Mouse (Mus musculus) kidney, embryonic 16.5 days (tissue): ENCODE results near the gene Nrf1. TPM values are rescaled to one million over a fixed set of nuclear protein-coding genes. Genes with fewer than 3 reads are reported as not detected.

Experiments
- ATAC-seq: fragments of 200-750 bp; cut with Nextera tagmentation; 2 replicates; pipeline ENCODE4 v1.8.0; 2017; ENCODE audit warnings: moderate TSS enrichment; ENCODE audit not compliant: low FRiP score, low TSS enrichment
- H3K27ac ChIP-seq: fragments of 300-500 bp; sonication (generic); 2 replicates; pipeline ENCODE4 v1.5.1; 2014; ENCODE audit warnings: low read length
- H3K27me3 ChIP-seq: fragments of 300-500 bp; sonication (generic); 2 replicates; pipeline ENCODE4 v1.6.1; 2014; ENCODE audit warnings: low read length, control low read depth, mixed read lengths; ENCODE audit not compliant: insufficient read depth
- H3K36me3 ChIP-seq: fragments of 300-500 bp; sonication (generic); 2 replicates; pipeline ENCODE4 v1.6.1; 2014; ENCODE audit warnings: low read length, control low read depth, mixed read lengths; ENCODE audit not compliant: insufficient read depth
- H3K4me1 ChIP-seq: fragments of 300-500 bp; sonication (generic); 2 replicates; pipeline ENCODE4 v1.6.1; 2014; ENCODE audit warnings: low read length, control low read depth, mixed read lengths; ENCODE audit not compliant: insufficient read depth
- H3K4me2 ChIP-seq: fragments of 300-500 bp; sonication (generic); replicated peaks from 2 replicates; pipeline ENCODE4 v1.6.1; 2014; ENCODE audit warnings: low read depth, low read length
- H3K4me3 ChIP-seq: fragments of 300-500 bp; sonication (generic); 2 replicates; pipeline ENCODE4 v1.5.1; 2014; ENCODE audit warnings: mild to moderate bottlenecking, low read length
- H3K9ac ChIP-seq: fragments of 300-500 bp; sonication (generic); replicated peaks from 2 replicates; pipeline ENCODE4 v1.6.1; 2014; ENCODE audit warnings: low read length
- H3K9me3 ChIP-seq: fragments of 300-500 bp; sonication (generic); 2 replicates; pipeline ENCODE4 v1.6.1; 2016; ENCODE audit warnings: low read length, control low read depth
- WGBS: fragments of 180-500 bp; shearing (Covaris S2); extraction: QIAGEN DNeasy Blood & Tissue Kit; methylation state at CpG from one replicate; pipeline ENCODE4 v1.1.7; 2014; 5-methylcytosine and 5-hydroxymethylcytosine counted together
- polyA plus RNA-seq: library from polyadenylated mRNA; unstranded; fragments of >200 nt; fragmentation: Nextera tagmentation; extraction: Ambion mirVana; gene quantifications from 2 replicates; pipeline ENCODE4 v1.2.1, GENCODE M21; 2015

Nrf1 gene
- polyA plus RNA-seq, 1 experiment from 2014 or later, result 68.2 TPM

DNA sequence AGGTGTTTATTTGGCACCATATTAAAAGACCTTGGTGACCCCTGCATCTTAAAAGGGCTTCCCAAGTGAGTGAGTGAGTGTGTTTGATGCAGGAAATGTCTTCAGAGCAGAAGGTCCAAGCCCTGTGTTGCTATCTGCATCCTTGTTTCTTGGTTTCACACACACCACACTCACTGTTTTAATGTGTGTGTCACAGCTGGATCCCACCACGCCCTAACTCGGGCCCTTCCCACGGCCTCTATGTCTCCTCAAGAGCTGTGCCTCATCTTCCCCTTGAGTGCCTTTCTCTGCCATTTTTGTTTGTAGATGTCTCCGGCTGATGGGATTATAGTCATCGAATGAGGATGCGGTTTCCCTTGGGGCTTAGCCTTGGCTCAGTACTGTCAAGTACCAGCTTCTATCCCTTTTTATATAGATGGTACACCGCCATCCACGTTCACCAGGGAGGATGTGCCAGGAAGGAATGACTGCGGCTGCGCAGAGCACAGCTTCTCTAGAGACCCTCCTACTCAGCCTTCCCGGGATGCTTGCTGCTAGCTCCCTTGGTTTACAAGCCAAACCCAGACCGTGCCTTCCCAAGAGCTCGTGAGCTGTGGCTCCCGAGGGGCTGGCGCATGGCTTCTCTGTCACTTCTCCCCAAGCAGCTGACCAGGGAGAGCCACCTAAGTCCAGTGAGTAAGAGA is 106.1 kb downstream of the Nrf1 start:
- Histone ChIP-seq H3K4me3 (no peak overlapping the region), H3K4me2 (no peak overlapping the region), H3K36me3 (peaks cover 18% of the 10 kb centered on the region), H3K4me1 (no peaks in the 10 kb centered on the region), H3K9me3 (no peaks in the 10 kb centered on the region), H3K27ac (no peak overlapping the region), H3K9ac (no peak overlapping the region), H3K27me3 (no peaks in the 10 kb centered on the region)
- ATAC-seq, result no peak
- WGBS, result 92% methylated on average over 15 of the region's 15 CpGs

DNA sequence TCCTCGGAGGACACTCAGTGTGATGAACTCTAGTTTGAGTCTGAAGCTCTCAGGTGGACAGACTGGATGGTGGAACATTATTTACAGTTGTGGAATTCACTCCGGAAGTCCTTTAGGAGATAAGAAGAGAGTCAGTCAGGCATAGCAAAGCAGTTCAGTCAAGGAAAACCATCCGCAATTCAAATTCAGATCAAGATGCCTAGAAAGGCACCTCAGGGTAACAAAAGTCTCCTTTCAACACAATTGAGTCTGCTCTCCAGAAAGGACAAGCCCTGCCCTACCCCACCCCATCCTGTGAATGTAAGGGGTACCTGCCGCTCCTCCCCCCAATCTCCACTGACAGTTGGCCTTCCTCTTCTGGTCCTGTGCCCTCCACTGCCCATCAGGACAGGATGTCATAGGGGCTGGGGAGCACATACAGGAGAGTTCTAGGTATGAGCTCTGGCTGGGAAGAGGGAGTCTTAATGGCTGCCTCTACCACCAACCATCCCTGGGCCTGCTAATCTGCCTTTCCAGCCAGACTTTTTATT is 111.8 kb downstream of the Nrf1 start:
- 47% methylated on average over 4 of the region's 4 CpGs for WGBS
- Histone ChIP-seq H3K4me2 (no peak overlapping the region), H3K27ac (no peak overlapping the region), H3K9me3 (no peaks in the 10 kb centered on the region), H3K36me3 (no peaks in the 10 kb centered on the region), H3K4me1 (peaks cover 16% of the 10 kb centered on the region; the same call in 1 of the 2 replicates), H3K9ac (no peak overlapping the region), H3K27me3 (no peaks in the 10 kb centered on the region), H3K4me3 (no peak overlapping the region)
- no peak for ATAC-seq

DNA sequence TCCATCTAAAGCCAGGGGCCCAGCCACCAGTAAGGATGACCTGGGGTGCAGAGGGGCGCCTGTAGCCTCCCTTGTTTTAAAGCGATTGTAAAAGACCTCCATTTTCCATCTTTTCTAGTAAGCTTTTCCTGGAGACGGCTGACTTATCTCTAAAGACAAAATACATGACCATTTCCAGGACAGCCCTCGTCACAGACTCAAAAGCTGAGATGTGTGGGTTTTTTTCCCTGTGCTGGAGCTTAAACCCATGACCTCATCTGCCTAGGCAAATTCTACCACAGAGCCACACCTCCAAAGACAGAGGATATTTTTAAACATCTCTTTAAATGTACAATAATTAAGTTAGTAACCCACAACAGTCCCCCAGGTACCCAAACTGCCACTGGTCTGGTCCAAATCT is 112.6 kb downstream of the Nrf1 start:
- H3K4me2 ChIP-seq, result no peak overlapping the region
- H3K9ac ChIP-seq, result no peak overlapping the region
- no peak overlapping the region for H3K4me3 ChIP-seq
- peaks cover 16% of the 10 kb centered on the region; the same call in 1 of the 2 replicates for H3K4me1 ChIP-seq
- no peaks in the 10 kb centered on the region for H3K36me3 ChIP-seq
- H3K27me3 ChIP-seq, result no peaks in the 10 kb centered on the region
- 77% methylated on average over 4 of the region's 4 CpGs for WGBS
- no peaks in the 10 kb centered on the region for H3K9me3 ChIP-seq
- no peak overlapping the region for H3K27ac ChIP-seq
- ATAC-seq, result no peak

GRCm38 (mm10) chr6:30161618-30162017 is 113.8 kb downstream of the Nrf1 start:
- Histone ChIP-seq H3K27me3 (no peaks in the 10 kb centered on the region), H3K27ac (no peak overlapping the region), H3K36me3 (no peaks in the 10 kb centered on the region), H3K4me2 (no peak overlapping the region), H3K9me3 (no peaks in the 10 kb centered on the region), H3K9ac (no peak overlapping the region), H3K4me1 (peaks cover 21% of the 10 kb centered on the region), H3K4me3 (no peak overlapping the region)
- ATAC-seq, result no peak
- 71% methylated on average over 2 of the region's 2 CpGs for WGBS

DNA sequence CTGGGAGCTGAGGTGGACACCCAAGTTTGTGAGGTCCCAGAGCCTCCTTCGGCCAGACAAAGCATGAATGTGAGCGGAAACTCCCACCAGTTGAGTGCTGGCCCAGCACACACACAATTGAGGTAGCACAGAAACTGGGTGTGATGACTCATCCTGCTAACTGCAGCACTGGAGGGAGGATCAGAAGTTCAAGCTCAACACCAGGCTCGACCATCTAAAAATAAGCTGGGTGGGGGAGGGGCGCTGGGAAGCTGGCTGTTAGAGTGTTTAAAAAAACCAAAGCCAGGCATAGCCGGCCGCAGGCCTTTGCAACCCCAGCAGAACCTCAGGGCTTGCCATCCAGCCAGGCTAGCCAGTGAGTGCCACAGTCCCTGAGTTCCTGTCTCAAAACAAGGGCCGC is 114.3 kb downstream of the Nrf1 start:
- no peaks in the 10 kb centered on the region for H3K9me3 ChIP-seq
- no peaks in the 10 kb centered on the region for H3K36me3 ChIP-seq
- H3K9ac ChIP-seq, result no peak overlapping the region
- peaks cover 24% of the 10 kb centered on the region for H3K4me1 ChIP-seq
- no peak overlapping the region for H3K27ac ChIP-seq
- no peak overlapping the region for H3K4me3 ChIP-seq
- no peak overlapping the region for H3K4me2 ChIP-seq
- 48% methylated on average over 7 of the region's 7 CpGs for WGBS
- ATAC-seq, result no peak
- no peaks in the 10 kb centered on the region for H3K27me3 ChIP-seq

DNA sequence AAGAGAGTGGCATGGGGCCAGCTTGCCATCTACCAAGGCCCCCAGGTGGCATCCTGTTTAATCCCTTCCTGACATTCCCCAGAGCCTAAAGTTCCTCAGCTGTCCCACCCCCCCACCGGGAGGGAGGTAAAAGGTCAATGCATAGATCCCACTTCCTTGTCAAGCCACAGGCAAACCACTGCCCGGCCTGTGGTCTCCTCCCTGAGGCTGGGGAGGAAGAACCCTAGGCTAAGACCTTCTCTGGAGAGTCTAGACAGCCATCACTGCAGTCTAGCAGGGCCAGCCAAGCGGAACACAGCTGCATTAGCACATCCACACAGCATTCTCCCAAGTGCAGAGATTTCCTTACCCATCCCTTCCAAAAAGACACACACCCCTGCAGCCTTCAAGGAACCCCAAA is 118.6 kb downstream of the Nrf1 start:
- no peak for ATAC-seq
- H3K27ac ChIP-seq, result no peak overlapping the region
- no peak overlapping the region for H3K9ac ChIP-seq
- 43% methylated on average over 3 of the region's 3 CpGs for WGBS
- H3K9me3 ChIP-seq, result no peaks in the 10 kb centered on the region
- H3K27me3 ChIP-seq, result peaks cover 21% of the 10 kb centered on the region
- no peak overlapping the region for H3K4me2 ChIP-seq
- no peaks in the 10 kb centered on the region for H3K36me3 ChIP-seq
- H3K4me3 ChIP-seq, result no peak overlapping the region
- peaks cover 34% of the 10 kb centered on the region for H3K4me1 ChIP-seq

DNA sequence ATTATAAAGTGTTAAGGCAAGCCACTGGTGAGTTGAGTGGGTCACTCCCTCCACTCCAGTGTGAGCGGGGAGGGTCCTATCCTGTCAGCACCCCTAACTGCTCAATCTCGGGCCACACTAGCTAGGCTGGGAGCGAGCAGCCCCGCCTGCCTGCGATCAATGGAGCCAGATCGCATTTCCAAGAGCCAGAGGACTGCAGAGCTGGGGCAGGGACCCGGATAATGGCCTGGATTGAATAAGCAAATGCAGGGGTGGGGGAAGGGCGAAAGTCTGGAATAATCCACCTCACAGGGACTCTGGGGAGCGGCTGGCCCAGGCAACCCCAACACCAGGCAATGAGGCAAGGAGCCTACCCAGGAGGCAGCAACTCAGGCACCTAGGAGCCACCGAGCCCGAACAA is 119.4 kb downstream of the Nrf1 start:
- H3K4me1 ChIP-seq, result peaks cover 33% of the 10 kb centered on the region
- peaks cover 29% of the 10 kb centered on the region for H3K27me3 ChIP-seq
- ATAC-seq, result no peak
- no peak overlapping the region for H3K4me2 ChIP-seq
- no peaks in the 10 kb centered on the region for H3K36me3 ChIP-seq
- H3K27ac ChIP-seq, result no peak overlapping the region
- WGBS, result 19% methylated on average over 11 of the region's 11 CpGs
- no peaks in the 10 kb centered on the region for H3K9me3 ChIP-seq
- no peak overlapping the region for H3K9ac ChIP-seq
- no peak overlapping the region for H3K4me3 ChIP-seq

DNA sequence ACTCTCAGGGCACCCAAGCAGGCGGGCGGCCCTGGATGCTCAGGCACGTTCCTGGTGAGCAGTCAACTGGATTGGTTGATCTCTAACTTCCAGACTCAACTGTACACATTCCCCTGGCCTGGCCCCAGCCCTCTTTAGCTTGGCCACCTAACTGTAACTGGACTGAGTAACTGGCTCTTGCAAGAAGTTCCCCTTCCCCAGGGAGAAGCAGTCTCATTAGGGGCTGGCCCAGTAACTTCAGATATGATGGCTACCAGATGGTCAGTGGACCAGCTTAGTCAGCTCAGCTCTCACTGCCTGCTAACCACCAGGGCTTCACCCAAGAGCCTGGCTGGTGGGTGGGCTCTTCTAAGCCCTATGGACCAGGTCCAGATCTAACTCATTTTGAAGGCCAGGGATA is 120.5 kb downstream of the Nrf1 start:
- H3K9ac ChIP-seq, result no peak overlapping the region
- H3K4me3 ChIP-seq, result no peak overlapping the region
- 61% methylated on average over 3 of the region's 3 CpGs for WGBS
- H3K4me1 ChIP-seq, result peaks cover 37% of the 10 kb centered on the region
- H3K27me3 ChIP-seq, result peaks cover 40% of the 10 kb centered on the region
- no peaks in the 10 kb centered on the region for H3K36me3 ChIP-seq
- no peak overlapping the region for H3K27ac ChIP-seq
- no peaks in the 10 kb centered on the region for H3K9me3 ChIP-seq
- no peak overlapping the region for H3K4me2 ChIP-seq
- ATAC-seq, result no peak

DNA sequence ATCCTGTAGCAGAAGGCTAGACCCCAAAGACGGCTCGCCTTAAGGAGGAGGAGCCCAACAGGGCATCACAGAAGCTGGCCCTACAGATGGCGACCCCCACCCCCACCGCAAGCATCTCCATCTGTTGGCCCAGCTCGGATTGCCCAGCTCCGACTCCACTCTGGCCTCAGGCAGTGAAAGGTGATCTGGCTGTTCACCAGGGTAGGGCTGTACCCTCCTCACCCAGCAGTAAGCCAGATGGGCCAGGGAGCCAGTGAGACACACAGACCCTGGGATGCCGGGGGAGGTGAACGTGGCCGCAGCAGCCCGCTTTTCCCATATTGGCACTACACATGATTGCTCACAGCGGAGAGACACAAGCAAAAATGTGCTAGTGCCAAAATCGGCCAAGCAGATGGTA is 121.4 kb downstream of the Nrf1 start:
- Histone ChIP-seq H3K9ac (no peak overlapping the region), H3K4me2 (no peak overlapping the region), H3K27ac (no peak overlapping the region), H3K27me3 (peaks cover 49% of the 10 kb centered on the region), H3K36me3 (no peaks in the 10 kb centered on the region), H3K9me3 (no peaks in the 10 kb centered on the region), H3K4me3 (no peak overlapping the region), H3K4me1 (peaks cover 46% of the 10 kb centered on the region)
- 32% methylated on average over 12 of the region's 12 CpGs for WGBS
- ATAC-seq, result peak; percentile 42; the same call in 1 of the 2 replicates

- peaks cover 65% of the 10 kb centered on the region for H3K4me1 ChIP-seq
- H3K36me3 ChIP-seq, result no peaks in the 10 kb centered on the region
- no peak for ATAC-seq
- peaks cover 69% of the 10 kb centered on the region for H3K27me3 ChIP-seq
- no peak overlapping the region for H3K4me2 ChIP-seq
- H3K27ac ChIP-seq, result no peak overlapping the region
- H3K4me3 ChIP-seq, result no peak overlapping the region
- no peak overlapping the region for H3K9ac ChIP-seq
- WGBS, result 38% methylated on average over 8 of the region's 8 CpGs
- no peaks in the 10 kb centered on the region for H3K9me3 ChIP-seq
Measured at GRCm38 (mm10) chr6:30171226-30171625, 123.4 kb downstream of the Nrf1 start.
